Mouse (Mus musculus) embryonic facial prominence, embryonic 15.5 days (tissue): ENCODE measurements around the gene Sh3bp5. TPM values are rescaled to one million over a fixed set of nuclear protein-coding genes. Genes with fewer than 3 reads are reported as not detected.
A peak's percentile ranks its signal among the peaks of the same experiment; 100 is the strongest.

Experiments used
- ATAC-seq: fragments of 200-750 bp; cut with Nextera tagmentation; 2 replicates; pipeline ENCODE4 v1.8.0; 2017; ENCODE audit warnings: low read depth, moderate TSS enrichment; ENCODE audit not compliant: insufficient number of reproducible peaks, low FRiP score, low TSS enrichment
- H3K27ac ChIP-seq: fragments of 300-500 bp; sonication (generic); replicated peaks from 2 replicates; pipeline ENCODE4 v1.5.1; 2015; ENCODE audit warnings: mild to moderate bottlenecking, inconsistent platforms
- H3K27me3 ChIP-seq: fragments of 300-500 bp; sonication (generic); 2 replicates; pipeline ENCODE4 v1.6.1; 2015; ENCODE audit warnings: inconsistent platforms
- H3K36me3 ChIP-seq: fragments of 300-500 bp; sonication (generic); 2 replicates; pipeline ENCODE4 v1.6.1; 2015; ENCODE audit warnings: mild to moderate bottlenecking, inconsistent platforms
- H3K4me1 ChIP-seq: fragments of 300-500 bp; sonication (generic); 2 replicates; pipeline ENCODE4 v1.6.1; 2015; ENCODE audit warnings: inconsistent platforms
- H3K4me2 ChIP-seq: fragments of 300-500 bp; sonication (generic); replicated peaks from 2 replicates; pipeline ENCODE4 v1.6.1; 2015; ENCODE audit warnings: mild to moderate bottlenecking, inconsistent platforms
- H3K4me3 ChIP-seq: fragments of 300-500 bp; sonication (generic); replicated peaks from 2 replicates; pipeline ENCODE4 v1.5.1; 2015; ENCODE audit warnings: mild to moderate bottlenecking, inconsistent platforms
- H3K9ac ChIP-seq: fragments of 300-500 bp; sonication (generic); 2 replicates; pipeline ENCODE4 v1.6.1; 2015; ENCODE audit warnings: inconsistent platforms
- H3K9me3 ChIP-seq: fragments of 300-500 bp; sonication (generic); replicated peaks from 2 replicates; pipeline ENCODE4 v1.6.1; 2016; ENCODE audit warnings: inconsistent platforms
- WGBS: fragments of 180-500 bp; shearing (Covaris S2); methylation state at CpG from one replicate; pipeline ENCODE4 v1.1.7; 2015; 5-methylcytosine and 5-hydroxymethylcytosine counted together
- polyA plus RNA-seq: library from polyadenylated mRNA; unstranded; fragments of >200 nt; fragmentation: Nextera tagmentation; extraction: Ambion mirVana; gene quantifications from 2 replicates; pipeline ENCODE4 v1.2.1, GENCODE M21; 2015

Gene Sh3bp5
- polyA plus RNA-seq, 1 experiment from 2014 or later = 29.1 TPM

- Histone ChIP-seq H3K27ac (0 out of 2 replicates have a peak overlapping the region, but pooled peaks have one; percentile 74), H3K36me3 (no peaks in the 10 kb centered on the region; the same call in 1 of the 2 replicates), H3K27me3 (no peaks in the 10 kb centered on the region), H3K4me3 (no peak overlapping the region), H3K4me1 (peaks cover 47% of the 10 kb centered on the region), H3K4me2 (no peak overlapping the region), H3K9me3 (no peaks in the 10 kb centered on the region), H3K9ac (no peak overlapping the region)
- 27% methylated on average over 4 of the region's 4 CpGs for WGBS
- no peak for ATAC-seq
Measured at GRCm38 (mm10) chr14:31432424-31432823, 3.5 kb downstream of the Sh3bp5 start.

DNA sequence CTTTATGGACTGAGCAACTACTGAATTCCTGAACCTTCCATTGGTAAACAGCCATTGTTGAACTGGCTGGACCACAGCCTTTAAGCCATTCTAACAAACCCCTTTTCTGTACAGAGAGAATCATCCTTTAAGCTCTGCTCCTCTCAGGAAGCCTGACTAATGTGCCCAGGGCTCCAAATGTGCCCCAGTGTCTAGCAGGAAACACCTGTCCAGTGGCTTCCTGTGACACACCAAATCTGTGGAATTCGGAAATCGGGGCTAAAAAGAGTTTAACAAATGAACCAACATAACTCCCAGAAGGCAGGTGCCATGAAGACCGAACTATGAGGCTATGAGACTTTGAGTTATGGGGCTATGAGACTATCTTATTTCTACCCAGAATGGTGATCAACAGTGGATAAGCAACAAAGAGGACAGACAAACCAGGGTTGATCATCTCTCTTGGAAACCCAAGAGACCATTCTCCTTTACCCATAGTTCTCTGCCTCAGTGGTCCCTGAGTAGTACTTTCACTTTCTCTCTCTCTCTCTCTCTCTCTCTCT is 4.0 kb downstream of the Sh3bp5 start:
- no peak overlapping the region for H3K27ac ChIP-seq

GRCm38 (mm10) chr14:31429004-31429395 is 6.9 kb downstream of the Sh3bp5 start:
- peaks cover 3% of the 10 kb centered on the region; the same call in 1 of the 2 replicates for H3K9me3 ChIP-seq
- no peak for ATAC-seq
- no peak overlapping the region for H3K4me2 ChIP-seq
- no peaks in the 10 kb centered on the region for H3K27me3 ChIP-seq
- H3K36me3 ChIP-seq = peaks cover 8% of the 10 kb centered on the region; the same call in 1 of the 2 replicates
- no peak overlapping the region for H3K9ac ChIP-seq
- H3K4me1 ChIP-seq = peaks cover 32% of the 10 kb centered on the region
- H3K27ac ChIP-seq = peak overlapping the region; percentile 18; the same call in 1 of the 2 replicates
- H3K4me3 ChIP-seq = no peak overlapping the region
- WGBS = 58% methylated on average over 5 of the region's 5 CpGs

More for the DNA sequence above, 4.0 kb downstream of the Sh3bp5 start:
- Histone ChIP-seq H3K4me2 (no peak overlapping the region), H3K4me3 (no peak overlapping the region), H3K4me1 (peaks cover 47% of the 10 kb centered on the region), H3K36me3 (no peaks in the 10 kb centered on the region; the same call in 1 of the 2 replicates), H3K27me3 (no peaks in the 10 kb centered on the region), H3K9me3 (no peaks in the 10 kb centered on the region), H3K9ac (no peak overlapping the region)
- 71% methylated on average over 3 of the region's 3 CpGs for WGBS
- no peak for ATAC-seq

- Histone ChIP-seq H3K27me3 (no peaks in the 10 kb centered on the region), H3K9me3 (peaks cover 3% of the 10 kb centered on the region; the same call in 1 of the 2 replicates), H3K27ac (peak overlapping the region; percentile 18; the same call in 1 of the 2 replicates), H3K4me3 (no peak overlapping the region), H3K4me2 (no peak overlapping the region), H3K4me1 (peaks cover 32% of the 10 kb centered on the region), H3K9ac (no peak overlapping the region), H3K36me3 (peaks cover 8% of the 10 kb centered on the region; the same call in 1 of the 2 replicates)
- WGBS = 68% methylated on average over 15 of the region's 15 CpGs
- ATAC-seq = no peak
Measured at GRCm38 (mm10) chr14:31428211-31429003, 7.5 kb downstream of the Sh3bp5 start.

GRCm38 (mm10) chr14:31422961-31423791 is 12.7 kb downstream of the Sh3bp5 start:
- peak overlapping the region; percentile 24; the same call in 1 of the 2 replicates for H3K27ac ChIP-seq
- 68% methylated on average over 11 of the region's 11 CpGs for WGBS
- ATAC-seq = no peak
- peaks cover 3% of the 10 kb centered on the region; the same call in 1 of the 2 replicates for H3K9me3 ChIP-seq
- H3K4me1 ChIP-seq = 0 out of 2 replicates have a peak, but pooled peaks cover 14% of the 10 kb centered on the region
- peaks cover 8% of the 10 kb centered on the region; the same call in 1 of the 2 replicates for H3K36me3 ChIP-seq
- no peak overlapping the region for H3K4me2 ChIP-seq
- no peak overlapping the region for H3K9ac ChIP-seq
- H3K27me3 ChIP-seq = no peaks in the 10 kb centered on the region
- H3K4me3 ChIP-seq = no peak overlapping the region

DNA sequence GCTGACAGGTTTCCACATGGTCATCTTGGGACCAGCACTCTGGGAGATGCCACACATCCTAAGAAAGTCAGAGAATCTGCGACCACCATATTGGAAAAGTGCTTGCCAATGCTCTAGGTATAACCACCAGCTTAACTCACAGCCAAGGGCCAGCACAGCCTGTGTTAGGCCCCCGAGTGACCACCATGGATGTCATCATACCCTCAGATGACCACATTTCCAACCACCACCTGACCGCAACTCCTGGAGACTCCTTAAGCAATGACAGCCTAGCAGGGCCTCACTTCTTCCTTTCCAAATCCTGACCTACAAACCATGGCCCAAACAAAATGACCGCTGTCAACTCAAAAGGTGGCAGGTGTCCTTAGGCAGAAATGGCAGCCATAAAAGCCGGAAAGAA is 13.5 kb downstream of the Sh3bp5 start:
- no peaks in the 10 kb centered on the region for H3K27me3 ChIP-seq
- no peak overlapping the region for H3K4me3 ChIP-seq
- WGBS = 94% methylated on average over 5 of the region's 5 CpGs
- H3K9me3 ChIP-seq = peaks cover 3% of the 10 kb centered on the region; the same call in 1 of the 2 replicates
- H3K9ac ChIP-seq = no peak overlapping the region
- 0 out of 2 replicates have a peak overlapping the region, but pooled peaks have one; percentile 9 for H3K27ac ChIP-seq
- no peak for ATAC-seq
- 0 out of 2 replicates have a peak, but pooled peaks cover 11% of the 10 kb centered on the region for H3K4me1 ChIP-seq
- peaks cover 8% of the 10 kb centered on the region; the same call in 1 of the 2 replicates for H3K36me3 ChIP-seq
- no peak overlapping the region for H3K4me2 ChIP-seq

DNA sequence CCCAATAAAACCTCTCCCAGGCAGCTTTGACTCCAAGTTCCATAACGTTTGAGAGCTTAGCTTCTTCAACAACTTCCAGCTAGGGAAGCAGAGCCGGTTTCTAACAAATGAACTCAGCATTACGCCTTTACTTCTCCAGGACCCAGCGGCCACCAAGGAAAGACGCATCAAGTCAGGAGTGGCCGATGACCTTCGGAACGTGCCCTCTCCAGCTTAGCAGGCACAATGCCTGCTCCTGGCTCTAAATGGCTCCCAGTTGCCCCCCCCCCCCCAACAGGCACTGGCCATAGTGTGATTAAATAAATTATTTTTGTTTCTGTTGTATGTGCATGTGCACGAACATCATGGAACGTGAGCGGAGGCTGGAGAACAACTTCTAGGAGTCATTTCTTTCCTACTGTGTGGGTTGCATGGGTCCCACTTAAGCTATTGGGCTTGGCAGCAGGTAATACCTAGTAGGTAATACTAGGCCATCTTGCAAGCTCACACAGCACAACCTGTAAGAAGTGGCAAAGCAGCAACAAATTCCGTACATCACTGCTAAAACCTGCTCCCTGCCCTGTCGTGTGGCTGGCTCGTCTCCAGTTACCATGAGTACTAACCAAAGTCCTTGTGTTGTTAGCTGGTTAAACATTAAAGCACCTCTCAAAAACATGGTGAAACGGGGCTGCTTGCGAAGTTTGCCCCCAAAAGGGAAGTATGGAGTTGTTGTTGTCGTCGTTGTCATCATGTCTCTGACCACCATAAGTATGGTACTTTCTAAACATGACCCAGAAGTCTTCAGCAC is 14.2 kb downstream of the Sh3bp5 start:
- Histone ChIP-seq H3K36me3 (peaks cover 8% of the 10 kb centered on the region; the same call in 1 of the 2 replicates), H3K27me3 (no peaks in the 10 kb centered on the region), H3K4me2 (no peak overlapping the region), H3K9me3 (peaks cover 3% of the 10 kb centered on the region; the same call in 1 of the 2 replicates), H3K9ac (no peak overlapping the region), H3K4me3 (no peak overlapping the region), H3K27ac (no peak overlapping the region), H3K4me1 (0 out of 2 replicates have a peak, but pooled peaks cover 17% of the 10 kb centered on the region)
- ATAC-seq = no peak
- WGBS = 90% methylated on average over 18 of the region's 18 CpGs

- Histone ChIP-seq H3K9ac (no peak overlapping the region), H3K27me3 (no peaks in the 10 kb centered on the region), H3K4me1 (0 out of 2 replicates have a peak, but pooled peaks cover 17% of the 10 kb centered on the region), H3K4me3 (no peak overlapping the region), H3K27ac (no peak overlapping the region), H3K4me2 (no peak overlapping the region), H3K9me3 (peaks cover 3% of the 10 kb centered on the region; the same call in 1 of the 2 replicates), H3K36me3 (peaks cover 5% of the 10 kb centered on the region; the same call in 1 of the 2 replicates)
- 65% methylated on average over 7 of the region's 7 CpGs for WGBS
- no peak for ATAC-seq
Measured at GRCm38 (mm10) chr14:31420985-31421384, 14.9 kb downstream of the Sh3bp5 start.

DNA sequence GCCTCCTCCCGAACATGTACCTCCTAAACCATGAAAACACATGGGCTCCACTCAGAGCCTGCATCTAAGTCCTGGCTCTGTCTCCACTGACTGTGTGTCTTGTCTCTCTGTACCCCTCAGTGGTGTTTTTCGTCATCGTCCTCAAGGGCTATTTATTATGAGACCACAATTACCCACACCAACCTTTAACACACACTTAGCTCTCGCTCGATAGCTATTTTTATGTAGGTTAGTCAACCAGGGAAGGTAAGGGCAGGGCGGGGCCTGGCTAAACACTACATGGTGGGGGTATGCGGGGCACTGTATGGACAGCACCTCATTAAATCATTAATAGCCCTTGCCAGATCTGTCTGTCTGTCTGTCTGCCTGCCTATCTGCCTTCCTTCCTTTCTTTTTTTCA is 15.3 kb downstream of the Sh3bp5 start:
- Histone ChIP-seq H3K27me3 (no peaks in the 10 kb centered on the region), H3K4me1 (0 out of 2 replicates have a peak, but pooled peaks cover 17% of the 10 kb centered on the region), H3K9me3 (no peaks in the 10 kb centered on the region), H3K4me3 (no peak overlapping the region), H3K9ac (no peak overlapping the region), H3K4me2 (no peak overlapping the region), H3K27ac (no peak overlapping the region), H3K36me3 (peaks cover 1% of the 10 kb centered on the region; the same call in 1 of the 2 replicates)
- 88% methylated on average over 7 of the region's 7 CpGs for WGBS
- no peak for ATAC-seq

GRCm38 (mm10) chr14:31420135-31420534 is 15.7 kb downstream of the Sh3bp5 start:
- no peaks in the 10 kb centered on the region for H3K27me3 ChIP-seq
- peaks cover 19% of the 10 kb centered on the region; the same call in 1 of the 2 replicates for H3K4me1 ChIP-seq
- no peak overlapping the region for H3K9ac ChIP-seq
- H3K4me3 ChIP-seq = no peak overlapping the region
- H3K27ac ChIP-seq = no peak overlapping the region
- no peak overlapping the region for H3K4me2 ChIP-seq
- no peaks in the 10 kb centered on the region for H3K9me3 ChIP-seq
- H3K36me3 ChIP-seq = no peaks in the 10 kb centered on the region
- ATAC-seq = no peak
- 89% methylated on average over 8 of the region's 8 CpGs for WGBS
